Mouse (Mus musculus) liver, embryonic 16.5 days (tissue): ENCODE measurements around the gene Padi3. TPM values are rescaled to one million over a fixed set of nuclear protein-coding genes. Genes with fewer than 3 reads are reported as not detected.

Experiments
- ATAC-seq: fragments of 200-750 bp; cut with Nextera tagmentation; 2 replicates; pipeline ENCODE4 v1.8.0; 2017; ENCODE audit warnings: low read depth, mild to moderate bottlenecking, moderate number of reproducible peaks, moderate library complexity
- H3K27ac ChIP-seq: fragments of 300-500 bp; sonication (generic); 2 replicates; pipeline ENCODE4 v1.5.1; 2014; ENCODE audit warnings: mild to moderate bottlenecking, low read length
- H3K27me3 ChIP-seq: fragments of 300-500 bp; sonication (generic); 2 replicates; pipeline ENCODE4 v1.6.1; 2014; ENCODE audit warnings: low read depth, low read length, mixed read lengths; ENCODE audit not compliant: control insufficient read depth, insufficient read depth
- H3K36me3 ChIP-seq: fragments of 300-500 bp; sonication (generic); 2 replicates; pipeline ENCODE4 v1.6.1; 2014; ENCODE audit warnings: mild to moderate bottlenecking; ENCODE audit not compliant: control insufficient read depth, insufficient read depth
- H3K4me1 ChIP-seq: fragments of 300-500 bp; sonication (generic); 2 replicates; pipeline ENCODE4 v1.6.1; 2014; ENCODE audit warnings: low read depth, low read length, mixed read lengths; ENCODE audit not compliant: control insufficient read depth
- H3K4me2 ChIP-seq: fragments of 300-500 bp; sonication (generic); 2 replicates; pipeline ENCODE4 v1.6.1; 2014; ENCODE audit warnings: low read depth, low read length, mixed read lengths
- H3K4me3 ChIP-seq: fragments of 300-500 bp; sonication (generic); 2 replicates; pipeline ENCODE4 v1.5.1; 2014; ENCODE audit warnings: low read depth, mild to moderate bottlenecking, low read length
- H3K9ac ChIP-seq: fragments of 300-500 bp; sonication (generic); 2 replicates; pipeline ENCODE4 v1.6.1; 2014; ENCODE audit warnings: low read depth, low read length
- H3K9me3 ChIP-seq: fragments of 300-500 bp; sonication (generic); replicated peaks from 2 replicates; pipeline ENCODE4 v1.6.1; 2016; ENCODE audit warnings: low read length; ENCODE audit not compliant: control insufficient read depth
- WGBS: fragments of 180-500 bp; shearing (Covaris S2); extraction: QIAGEN DNeasy Blood & Tissue Kit; methylation state at CpG from one replicate; pipeline ENCODE4 v1.1.7; 2014; ENCODE audit not compliant: insufficient replicate concordance; 5-methylcytosine and 5-hydroxymethylcytosine counted together
- polyA plus RNA-seq: library from polyadenylated mRNA; unstranded; fragments of >200 nt; fragmentation: Nextera tagmentation; extraction: Ambion mirVana; gene quantifications from 2 replicates; pipeline ENCODE4 v1.2.1, GENCODE M21; 2015

Padi3 gene
- polyA plus RNA-seq, 1 experiment from 2014 or later, result 0.11 TPM

DNA sequence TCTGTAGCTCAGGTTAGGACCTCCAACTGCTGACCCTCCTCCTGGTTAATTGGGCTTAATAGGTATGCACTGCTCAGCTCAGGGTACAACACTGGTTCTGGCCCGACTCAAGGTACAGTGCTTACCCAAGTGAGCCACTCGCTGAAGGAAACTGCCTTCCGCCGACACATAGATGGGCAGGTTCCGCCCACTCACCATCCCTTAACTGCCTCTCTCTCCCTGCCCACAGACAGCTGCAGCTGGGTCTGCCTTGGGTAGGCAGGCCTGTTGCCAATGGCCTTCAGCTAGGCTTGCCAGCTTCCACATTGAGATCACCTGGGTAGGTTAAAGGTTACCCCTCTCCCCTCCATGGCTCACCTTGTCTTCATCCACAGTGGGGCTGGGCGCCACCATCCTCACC lies 69.0 kb downstream of the Padi3 start:
- H3K27ac ChIP-seq, result no peak overlapping the region
- no peak overlapping the region for H3K4me3 ChIP-seq
- H3K4me1 ChIP-seq, result no peaks in the 10 kb centered on the region
- no peak overlapping the region for H3K4me2 ChIP-seq
- H3K27me3 ChIP-seq, result no peaks in the 10 kb centered on the region
- no peak overlapping the region for H3K9ac ChIP-seq
- 61% methylated on average over 6 of the region's 6 CpGs for WGBS
- H3K9me3 ChIP-seq, result no peaks in the 10 kb centered on the region
- no peak for ATAC-seq
- H3K36me3 ChIP-seq, result no peaks in the 10 kb centered on the region

DNA sequence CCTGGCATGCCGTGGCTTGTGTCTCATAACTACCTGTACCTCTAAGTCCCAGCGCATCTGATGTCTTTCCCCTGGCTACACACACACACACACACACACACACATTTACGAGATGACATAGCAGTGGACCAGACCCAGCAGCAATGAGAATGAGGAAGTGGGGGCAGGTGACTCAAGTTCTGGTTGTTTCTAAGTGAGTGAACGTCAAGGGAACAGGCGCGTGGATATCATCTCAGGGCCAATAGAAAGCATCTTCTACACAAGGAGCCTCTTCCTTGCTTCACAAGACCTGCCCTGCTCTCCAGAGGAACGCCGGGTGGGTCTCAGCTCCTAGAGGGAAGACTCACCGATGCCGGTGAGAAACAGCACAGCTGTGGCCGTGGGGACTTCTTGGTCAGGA lies 69.8 kb downstream of the Padi3 start:
- no peak for ATAC-seq
- Histone ChIP-seq H3K36me3 (no peaks in the 10 kb centered on the region), H3K4me1 (no peaks in the 10 kb centered on the region), H3K9me3 (no peaks in the 10 kb centered on the region), H3K27ac (no peak overlapping the region), H3K9ac (no peak overlapping the region), H3K4me3 (no peak overlapping the region), H3K4me2 (no peak overlapping the region), H3K27me3 (no peaks in the 10 kb centered on the region)
- WGBS, result 43% methylated on average over 11 of the region's 11 CpGs

Other genes starting within 250 kb of the Padi3 start
- 5.7 and 6.6 TPM in 2 replicates for gene Arhgef10l, start 144.6 kb downstream of the Padi3 start, polyA plus RNA-seq
- gene Rcc2, start 110.1 kb downstream of the Padi3 start, polyA plus RNA-seq, result 8.9 and 9.7 TPM in 2 replicates
- gene Padi6, start 68.0 kb downstream of the Padi3 start, polyA plus RNA-seq, result not detected in 2 replicates
- gene Padi4, start 36.4 kb downstream of the Padi3 start, polyA plus RNA-seq, result 3.1 and 4.2 TPM in 2 replicates
- gene Padi1, start 35.1 kb upstream of the Padi3 start, polyA plus RNA-seq, result 0.02 TPM in 1 of 2 replicates, not detected in the other
- 1.6 and 1.7 TPM in 2 replicates for gene Padi2, start 95.7 kb upstream of the Padi3 start, polyA plus RNA-seq
- gene Sdhb, start 150.6 kb upstream of the Padi3 start, polyA plus RNA-seq, result 190 and 193 TPM in 2 replicates
- gene Atp13a2, start 176.2 kb upstream of the Padi3 start, polyA plus RNA-seq, result 15.7 and 18.3 TPM in 2 replicates
- 15.3 and 20.3 TPM in 2 replicates for gene Mfap2, start 199.8 kb upstream of the Padi3 start, polyA plus RNA-seq
- 0.59 and 0.63 TPM in 2 replicates for gene Crocc, start 249.9 kb upstream of the Padi3 start, polyA plus RNA-seq